Mouse (Mus musculus): ENCODE measurements around the gene D7Ertd443e. TPM values are rescaled to one million over a fixed set of nuclear protein-coding genes. Genes with fewer than 3 reads are reported as not detected.

D7Ertd443e gene
- total RNA-seq, 4 experiments from 2014 or later = 5.4 to 8.3 (median 7.4) TPM

DNA sequence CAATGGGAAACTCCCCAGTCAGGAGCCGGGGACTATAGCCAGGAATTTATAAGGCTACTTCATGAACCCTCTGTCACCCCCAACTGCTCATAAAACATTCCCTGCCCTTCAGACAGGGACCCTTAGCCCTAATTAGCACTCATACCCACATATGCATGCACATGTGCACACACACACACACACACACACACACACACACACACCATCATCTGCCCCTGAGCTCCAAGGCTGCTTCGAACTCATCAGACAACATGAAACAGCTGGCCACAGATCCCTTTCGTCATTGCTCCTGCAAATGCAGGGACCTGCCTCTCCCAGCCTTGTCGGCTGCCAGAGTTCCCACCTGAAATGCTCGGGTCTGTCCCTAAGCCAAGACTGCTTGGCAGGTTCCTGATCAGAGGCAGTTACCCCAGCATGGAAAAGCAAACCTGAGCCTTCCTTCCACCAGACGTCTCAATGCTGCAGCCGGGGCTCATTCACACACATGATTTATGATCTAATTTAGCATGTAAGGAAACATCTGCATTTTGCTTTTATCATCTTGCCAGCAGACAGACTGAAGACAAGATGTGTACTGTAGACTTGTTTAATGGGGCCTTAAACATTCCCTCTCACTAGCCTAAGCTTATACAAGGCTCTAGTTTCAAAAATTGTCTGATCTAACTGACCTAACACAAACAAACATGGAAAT, 95.7 kb downstream of the D7Ertd443e start:
- DNase-seq (ENCODE audit: low spot score in 2 of 2) = no peak

DNA sequence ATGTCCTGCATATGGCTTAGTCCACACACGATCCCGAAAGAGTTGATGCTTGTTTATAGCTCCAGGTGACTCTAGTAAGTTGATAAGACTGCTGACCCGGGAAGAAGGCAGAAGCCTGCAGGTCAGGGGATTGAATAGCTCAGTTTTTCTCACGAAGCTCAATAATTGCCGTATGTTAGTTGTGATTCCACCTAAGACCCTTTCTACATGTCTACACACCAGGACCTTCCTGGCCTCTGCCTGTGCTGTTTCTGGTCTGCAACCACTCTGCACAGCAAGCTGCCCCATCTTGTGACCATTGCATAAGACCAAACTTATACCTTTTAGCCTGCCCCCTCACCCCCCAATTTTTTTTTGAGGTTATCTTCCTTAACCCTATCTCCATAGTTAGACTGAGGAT, 96.3 kb downstream of the D7Ertd443e start:
- no peak for DNase-seq (ENCODE audit: low spot score in 2 of 2)

DNA sequence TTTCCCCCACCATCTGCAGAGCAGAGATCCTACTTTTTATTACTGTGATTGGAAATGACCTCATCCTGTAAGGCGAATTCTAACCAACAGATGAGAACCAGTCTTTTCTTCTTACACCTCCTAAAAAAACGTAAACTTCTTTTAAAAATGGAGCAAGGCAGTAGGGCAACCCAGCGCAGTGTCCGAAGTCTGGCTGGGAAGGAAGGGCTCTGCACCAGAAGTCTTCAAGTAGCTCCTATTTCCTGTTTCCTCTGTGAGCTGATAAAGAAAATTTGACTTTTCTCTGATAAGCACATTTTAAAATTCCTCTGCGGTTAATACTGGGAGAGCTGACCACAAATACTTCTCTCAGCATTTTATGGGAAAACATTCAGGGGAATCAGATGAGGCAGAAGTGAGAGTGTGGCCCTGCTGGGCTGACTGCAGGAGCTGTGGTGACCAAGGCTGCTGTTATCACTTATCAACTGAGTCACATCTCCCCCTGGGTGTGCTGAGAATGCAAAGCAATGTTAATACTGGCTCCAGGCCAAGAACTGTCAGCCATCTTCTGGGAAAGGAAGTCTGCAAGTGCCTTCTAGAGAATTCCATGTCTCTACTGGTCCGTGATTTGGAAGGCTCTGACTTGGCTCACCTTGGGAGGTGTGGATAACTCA, 97.8 kb downstream of the D7Ertd443e start:
- no peak for DNase-seq (ENCODE audit: low spot score in 2 of 2)

DNA sequence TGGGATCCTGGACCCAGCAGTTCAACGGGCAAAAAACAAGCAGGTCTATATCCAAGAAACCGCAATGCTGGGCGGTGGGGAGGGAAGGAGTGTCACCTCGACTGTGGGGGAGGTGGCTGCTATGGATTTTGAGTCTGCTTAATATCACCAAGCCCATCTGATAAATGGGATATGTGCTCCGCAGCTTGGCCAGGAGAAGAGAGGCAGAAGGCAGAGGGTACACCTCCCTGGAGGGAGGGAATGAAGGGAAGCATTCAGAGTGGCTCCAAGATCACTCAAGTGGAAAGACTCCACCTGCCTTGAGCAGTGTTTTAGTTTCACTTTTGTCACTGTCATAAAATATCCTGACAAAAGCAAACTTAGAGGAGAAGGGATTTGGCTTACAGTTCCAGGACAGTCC, 112.5 kb downstream of the D7Ertd443e start:
- DNase-seq (ENCODE audit: low spot score in 2 of 2) = no peak

DNA sequence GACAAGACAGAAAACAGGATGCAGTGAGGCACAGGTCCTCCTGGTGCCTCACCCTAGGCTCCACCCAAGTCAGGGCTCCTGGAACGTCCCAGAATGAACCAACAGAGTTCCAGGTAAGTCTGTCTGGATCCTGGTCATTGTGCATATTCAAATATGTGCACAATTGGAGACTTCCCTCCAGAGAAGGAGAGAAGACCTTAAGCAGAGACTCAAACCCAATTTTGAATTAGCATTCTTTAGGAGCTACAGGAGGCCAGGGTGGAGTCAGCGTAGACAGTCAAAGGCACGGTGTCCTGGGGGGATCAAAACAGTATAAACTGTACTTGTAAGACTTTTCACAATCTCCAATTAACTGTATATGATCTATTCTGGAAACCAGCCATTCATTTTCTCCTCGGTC, 113.0 kb downstream of the D7Ertd443e start:
- DNase-seq (ENCODE audit: low spot score in 2 of 2) = no peak

DNA sequence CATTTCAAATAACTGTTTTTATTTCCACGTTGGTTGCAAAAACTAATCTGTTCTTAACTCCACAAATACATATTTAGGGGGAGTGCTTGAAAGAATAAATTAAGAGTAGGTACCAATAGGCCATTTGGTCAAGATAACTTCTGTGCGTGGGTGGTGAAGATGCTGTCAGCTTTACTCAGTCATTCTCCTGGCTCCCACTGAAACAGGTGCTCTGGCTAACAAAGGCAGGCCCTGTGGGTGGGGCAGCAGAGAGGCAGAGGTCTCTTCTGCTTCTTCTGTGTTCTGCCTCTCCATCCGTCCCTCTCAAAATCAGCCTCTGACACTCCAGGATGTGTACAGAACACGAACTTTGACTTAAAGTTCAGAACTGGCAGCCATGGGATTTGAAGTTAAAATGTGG, 119.7 kb downstream of the D7Ertd443e start:
- no peak for DNase-seq (ENCODE audit: low spot score in 2 of 2)

DNA sequence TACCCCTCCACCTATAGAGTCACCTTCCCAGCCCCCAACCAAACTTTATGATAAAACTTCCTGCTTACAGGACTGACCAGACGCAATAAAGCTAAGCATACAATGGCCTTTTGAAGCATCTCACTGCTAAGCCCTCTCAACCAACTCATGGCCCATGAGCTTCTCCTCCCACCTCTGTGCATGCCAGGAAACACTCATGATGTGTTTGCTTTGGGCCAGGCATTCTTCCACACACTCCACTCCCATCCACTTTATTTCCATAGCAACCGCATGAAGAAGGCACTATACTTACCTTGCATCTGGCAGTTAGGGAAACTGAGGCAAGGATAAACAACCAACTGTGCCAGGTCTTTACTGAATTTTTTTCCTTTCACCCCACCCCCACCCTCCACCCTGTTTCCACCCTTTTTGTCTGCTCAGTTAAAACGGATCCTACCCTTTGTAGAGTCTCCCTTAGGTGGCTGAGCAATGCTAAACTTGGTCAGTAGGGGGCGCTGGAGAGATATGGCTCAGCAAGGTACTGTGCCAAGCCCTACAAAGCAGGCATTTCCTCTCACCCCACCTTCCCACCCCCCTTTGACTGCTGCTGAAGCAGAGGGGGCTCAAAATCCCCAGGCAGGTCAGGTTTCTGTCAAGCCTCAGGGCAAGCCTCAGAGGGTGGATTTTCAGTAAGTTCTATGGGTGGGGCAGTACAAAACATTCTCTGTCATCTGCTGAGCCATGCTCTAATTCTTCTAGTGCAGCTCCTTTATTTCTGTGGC, 122.1 kb downstream of the D7Ertd443e start:
- peak; percentile 20 to 68 for DNase-seq (ENCODE audit: low spot score in 2 of 2)

DNA sequence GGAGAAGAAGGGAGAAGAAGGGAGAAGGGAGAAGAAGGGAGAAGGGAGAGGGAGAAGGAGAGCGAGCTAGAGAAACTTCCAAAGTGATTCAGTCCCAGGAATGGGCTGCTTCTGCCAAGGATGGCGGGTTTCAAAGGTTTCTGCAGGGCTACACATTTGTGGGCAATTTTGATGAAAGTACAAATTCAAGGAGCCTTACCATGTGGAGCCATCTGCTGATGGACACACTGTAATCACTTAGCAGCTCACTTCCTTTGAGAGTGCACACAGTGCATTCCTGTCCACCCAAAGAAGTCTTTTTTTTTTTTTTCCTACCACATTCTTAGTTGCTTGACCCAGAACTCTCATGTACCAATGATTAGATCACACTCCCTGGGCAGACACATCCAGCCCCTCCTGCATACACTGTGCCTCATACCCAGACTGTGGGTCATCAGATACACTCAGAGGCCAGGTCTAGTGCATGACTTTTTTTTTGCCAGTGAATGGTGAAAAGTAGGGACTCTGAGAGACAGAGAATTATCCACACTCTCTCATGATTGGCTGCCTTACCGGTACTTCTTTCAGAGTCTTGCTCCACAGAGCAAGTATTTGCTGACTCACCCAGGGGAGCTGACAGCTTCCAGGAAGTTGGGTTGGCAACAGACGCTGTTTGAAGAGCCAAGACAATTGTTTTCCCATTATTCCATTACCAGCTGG, 124.3 kb downstream of the D7Ertd443e start:
- peak; percentile 8 to 22 for DNase-seq (ENCODE audit: low spot score in 2 of 2)

DNA sequence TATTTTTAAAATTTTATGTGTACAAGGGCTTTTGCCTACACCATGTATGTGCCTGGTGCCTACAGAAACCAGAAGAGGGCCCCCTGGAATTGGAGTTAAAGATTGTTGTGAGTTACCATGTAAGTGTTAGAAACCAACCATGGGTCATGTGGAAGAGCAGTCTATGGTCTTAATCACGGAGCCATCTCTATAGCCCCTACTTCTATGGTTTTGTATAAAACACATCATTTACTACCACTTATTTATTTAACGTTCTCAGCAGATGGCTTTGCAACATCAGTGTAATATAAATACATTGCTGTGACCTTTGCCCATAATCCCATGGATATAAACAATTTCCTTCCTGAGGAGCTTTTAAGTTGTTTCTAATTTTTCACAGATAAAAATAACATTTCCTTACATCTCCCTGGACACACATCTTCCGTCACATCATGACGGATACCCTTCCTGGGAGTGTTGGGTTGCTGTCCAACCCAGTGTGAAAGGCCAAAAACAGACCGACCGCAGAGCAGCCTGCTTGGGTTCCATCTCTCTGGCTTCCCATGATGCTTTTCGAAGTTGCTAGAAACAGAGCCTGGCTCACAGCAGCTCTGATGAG, 135.1 kb downstream of the D7Ertd443e start:
- no peak for DNase-seq (ENCODE audit: low spot score in 2 of 2)

DNA sequence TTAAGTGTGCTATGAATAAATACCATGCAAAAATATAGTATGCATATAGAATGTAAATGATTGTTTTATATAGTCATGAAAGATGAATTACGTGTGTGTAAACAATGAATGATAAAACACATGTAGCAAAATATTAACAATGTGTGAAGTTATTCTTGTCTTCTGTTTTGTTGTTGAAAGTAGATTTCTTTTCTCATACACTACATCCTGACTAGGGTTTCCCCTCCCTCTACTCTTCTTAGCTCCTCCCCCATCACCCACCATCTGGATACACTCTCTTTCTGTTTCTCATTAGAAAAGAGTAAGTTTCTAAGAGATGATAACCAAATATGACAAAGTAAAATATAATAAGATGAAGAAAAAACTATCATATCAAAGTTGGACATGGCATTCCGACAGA, 137.4 kb downstream of the D7Ertd443e start:
- no peak for DNase-seq (ENCODE audit: low spot score in 2 of 2)

DNA sequence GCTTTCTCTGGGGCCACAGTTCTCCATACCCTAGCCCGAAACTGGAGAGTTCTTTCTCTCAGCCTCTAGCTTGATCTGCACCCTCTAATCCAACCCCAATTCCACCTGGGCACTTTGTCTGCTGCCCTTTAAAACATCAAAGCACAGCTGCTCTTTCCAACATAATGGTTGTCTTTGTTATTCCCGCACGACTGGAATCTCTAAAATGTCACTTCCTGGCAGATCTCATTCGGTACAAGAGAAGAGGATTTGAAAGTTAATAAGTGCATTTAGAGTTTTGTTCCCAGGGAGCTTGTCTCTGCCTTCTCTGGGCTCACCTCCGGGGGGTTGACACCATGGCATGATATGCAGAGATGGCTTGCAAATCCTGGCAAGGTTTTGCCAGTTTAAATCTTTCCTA, 138.8 kb downstream of the D7Ertd443e start:
- DNase-seq (ENCODE audit: low spot score in 2 of 2) = no peak

DNA sequence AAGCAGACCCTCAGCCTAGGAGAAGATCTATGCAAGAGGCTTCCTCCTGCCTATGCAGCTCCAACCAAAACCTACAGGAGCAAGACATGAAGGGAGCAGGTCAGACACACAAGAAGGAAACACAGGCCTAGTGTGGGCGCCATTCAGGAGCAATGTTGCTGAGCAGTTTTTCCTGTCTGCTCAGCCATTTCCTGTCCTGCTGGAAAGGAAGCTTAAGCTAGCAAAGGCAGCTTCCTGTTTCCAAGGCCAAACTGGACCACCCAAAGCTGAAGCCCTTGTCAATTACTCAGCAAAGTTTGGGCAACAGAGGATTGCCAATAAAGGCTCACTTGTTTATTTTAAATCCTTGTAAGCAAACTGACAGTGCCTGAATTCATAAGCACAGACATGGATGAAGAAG, 142.7 kb downstream of the D7Ertd443e start:
- DNase-seq (ENCODE audit: low spot score in 2 of 2) = no peak

DNA sequence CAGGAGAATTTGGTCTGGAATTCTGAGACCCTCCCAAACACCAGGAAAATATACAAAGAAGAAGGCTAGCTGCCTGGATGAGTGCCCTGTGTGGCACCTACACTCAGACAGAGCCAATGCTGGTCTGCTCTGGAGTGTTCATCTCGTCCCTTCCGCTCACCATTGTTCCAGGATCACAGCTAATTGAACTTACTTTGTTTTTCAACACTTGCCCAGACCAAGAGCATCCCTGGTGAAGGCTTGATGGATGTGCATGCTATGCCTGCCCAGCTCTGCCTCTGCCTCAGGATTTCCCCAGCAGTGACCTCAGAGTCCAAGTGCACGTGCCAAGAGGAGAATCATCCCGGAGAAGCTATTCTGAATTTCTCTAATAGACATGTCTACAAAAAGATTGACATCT, 144.2 kb downstream of the D7Ertd443e start:
- DNase-seq (ENCODE audit: low spot score in 2 of 2) = no peak

DNA sequence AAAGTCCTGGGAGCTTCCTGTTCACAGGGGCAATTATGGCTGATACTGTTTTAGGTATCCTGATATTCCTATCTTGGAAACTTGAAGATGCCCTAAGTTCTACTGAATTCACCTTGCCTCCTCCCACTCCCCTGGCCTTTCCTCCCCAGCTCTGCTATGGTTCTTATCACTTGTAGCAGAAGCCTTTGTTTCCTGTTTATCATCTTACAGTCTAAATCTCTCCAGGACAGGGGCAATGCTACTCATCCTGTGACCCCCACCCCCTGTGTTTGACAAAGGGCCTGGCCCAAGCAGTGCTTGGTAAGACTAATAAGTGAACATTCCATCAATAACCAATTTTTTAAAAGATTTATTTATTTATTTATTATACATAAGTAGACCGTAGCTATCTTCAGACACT, 144.9 kb downstream of the D7Ertd443e start:
- no peak for DNase-seq (ENCODE audit: low spot score in 2 of 2)

DNA sequence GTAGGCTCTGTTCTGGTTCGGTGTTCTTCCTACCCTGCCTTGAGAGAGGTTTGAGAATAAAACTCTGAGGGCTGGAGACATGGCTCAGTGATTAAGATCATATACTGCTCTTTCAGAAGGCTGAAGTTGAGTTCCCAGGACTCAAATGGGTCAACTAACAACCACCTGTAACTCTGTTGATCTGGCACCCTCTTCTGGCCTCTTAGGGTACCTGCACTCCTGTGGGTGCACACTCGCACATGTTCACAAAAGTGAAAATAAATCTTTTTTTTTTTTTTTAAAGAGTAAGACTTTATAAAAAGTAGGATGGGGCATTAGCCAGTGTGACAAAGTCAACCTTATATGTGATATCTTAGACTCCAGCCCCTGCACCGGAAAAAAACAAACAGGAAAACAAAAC, 146.6 kb downstream of the D7Ertd443e start:
- DNase-seq (ENCODE audit: low spot score in 2 of 2) = no peak

DNA sequence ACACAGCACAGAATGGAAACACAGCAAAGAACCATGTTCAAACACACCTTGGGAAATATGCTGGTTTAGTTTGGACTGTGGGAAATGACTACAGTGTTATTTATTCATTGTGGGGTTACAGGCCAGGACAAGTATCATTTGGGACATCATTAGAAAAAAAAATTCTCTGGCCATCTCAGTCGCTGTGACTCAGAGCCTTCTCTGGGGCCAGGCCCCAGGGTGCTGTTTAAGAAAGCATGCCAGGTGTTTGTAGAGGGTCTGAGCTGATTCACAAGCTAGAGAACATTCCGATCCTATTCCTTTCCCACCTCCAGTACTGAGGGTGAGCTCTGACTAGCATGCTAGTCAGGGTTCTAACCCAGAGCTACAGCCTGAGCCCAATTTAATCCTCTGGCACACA, 148.1 kb downstream of the D7Ertd443e start:
- no peak for DNase-seq (ENCODE audit: low spot score in 2 of 2)

DNA sequence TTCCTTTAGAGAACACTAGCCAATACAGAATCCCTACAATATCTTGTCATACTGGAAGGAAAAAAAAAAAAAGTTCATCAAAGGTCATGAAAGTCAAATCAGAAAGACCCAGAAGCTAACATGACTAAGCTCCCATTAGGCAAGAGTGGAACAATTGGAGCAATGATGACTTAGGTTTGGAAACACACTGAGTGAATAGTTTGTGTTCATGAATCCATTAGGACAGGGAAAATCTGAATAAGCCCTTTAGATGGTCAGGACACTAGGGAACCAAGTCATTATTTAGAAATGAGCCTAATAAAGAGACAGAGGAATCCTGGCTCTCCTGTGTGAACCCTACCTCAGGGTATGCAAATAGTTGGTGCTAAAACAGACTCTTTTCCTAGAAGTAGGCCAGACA, 148.7 kb downstream of the D7Ertd443e start:
- no peak for DNase-seq (ENCODE audit: low spot score in 2 of 2)

DNA sequence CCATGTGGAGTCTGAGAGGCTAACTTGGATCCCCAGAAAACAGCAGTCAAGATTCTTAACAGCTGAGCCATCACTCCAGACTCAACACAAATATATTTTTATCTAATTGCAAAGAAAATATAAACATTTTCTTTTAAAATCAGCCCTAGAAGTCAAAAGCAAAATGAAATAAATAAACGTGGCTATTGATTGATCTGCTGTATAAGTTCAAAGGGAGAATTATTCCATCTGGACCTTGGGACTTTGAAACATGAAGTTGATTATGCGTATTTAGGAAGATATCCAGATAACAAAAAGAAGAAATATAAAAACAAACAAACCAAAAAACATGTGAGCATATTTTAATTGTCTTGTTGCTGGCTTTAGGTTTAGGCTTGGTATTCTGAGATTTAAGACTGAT, 149.9 kb downstream of the D7Ertd443e start:
- no peak for DNase-seq (ENCODE audit: low spot score in 2 of 2)

DNA sequence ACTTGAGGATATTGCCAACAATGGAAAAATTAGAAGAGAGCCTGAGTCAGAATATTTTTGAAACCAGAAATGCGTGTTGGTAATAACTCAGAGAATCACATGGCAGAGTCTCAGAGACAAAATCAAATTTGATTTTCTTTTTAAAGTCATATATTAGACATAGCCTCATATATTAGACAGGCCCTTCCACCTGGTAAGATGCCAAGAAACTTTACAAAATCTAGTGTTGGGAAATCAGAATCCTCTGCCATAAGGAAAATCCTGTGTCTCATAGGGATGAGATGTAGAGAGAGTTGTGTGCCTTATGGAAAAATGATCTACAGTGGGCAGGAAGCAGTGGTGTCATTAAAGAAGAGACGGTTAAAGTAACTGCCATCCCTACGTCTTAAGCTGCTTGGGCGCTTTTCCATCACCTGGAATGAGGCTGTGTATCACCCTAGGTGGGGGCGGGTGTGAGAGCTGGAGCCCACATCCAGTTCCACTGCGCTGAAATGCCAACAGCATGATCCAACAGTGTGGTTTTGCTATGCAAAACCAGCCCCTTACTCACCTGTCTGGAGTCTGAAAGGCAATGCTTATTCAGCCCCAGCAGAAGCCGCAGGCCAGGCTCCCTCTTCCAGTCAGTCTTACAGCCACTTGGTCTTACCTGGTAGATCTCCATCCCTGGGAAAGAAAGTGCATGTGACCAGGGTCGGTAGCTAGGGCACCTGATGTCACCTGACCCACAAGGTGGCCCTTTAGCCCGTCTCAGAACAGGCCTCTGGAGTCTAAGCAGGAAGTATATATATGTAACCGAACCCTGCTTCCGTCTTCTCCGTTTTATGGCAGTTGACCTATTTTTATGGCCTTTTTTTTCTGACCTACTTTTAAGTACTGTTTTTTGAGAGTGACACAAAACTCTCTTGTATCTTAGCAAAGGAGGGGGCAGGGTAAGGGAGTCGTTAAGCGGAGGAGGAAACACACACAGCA, 153.8 kb downstream of the D7Ertd443e start, which contains the start of gene Adam12:
Adam12 (minus strand) TSS at position 769 of the 969 bp plus-strand sequence.
- no peak for DNase-seq (ENCODE audit: low spot score in 2 of 2)

DNA sequence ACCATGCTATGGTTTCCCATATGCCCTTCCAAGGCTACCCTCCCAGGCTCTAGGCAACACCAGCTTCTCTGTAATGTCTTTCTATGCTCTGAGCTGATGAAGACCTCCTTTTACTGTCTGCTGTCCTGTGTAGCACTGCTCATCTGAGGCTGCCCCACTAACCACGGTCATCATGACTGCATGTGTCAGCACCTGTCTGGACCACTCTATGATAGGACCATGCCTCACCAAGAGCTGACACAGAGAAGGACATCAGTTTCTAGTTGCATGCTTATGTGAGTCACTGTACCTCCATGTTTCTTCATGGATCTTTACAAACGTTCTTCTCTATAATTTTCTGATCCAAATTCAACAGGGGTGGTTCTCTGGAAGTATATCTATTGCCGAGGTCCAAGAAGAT, 154.8 kb downstream of the D7Ertd443e start:
- no peak for DNase-seq (ENCODE audit: low spot score in 2 of 2)

All from layer of hippocampus, adult 8-10 months (tissue).